Mouse (Mus musculus): ENCODE measurements around the gene Mtfmt. TPM values are rescaled to one million over a fixed set of nuclear protein-coding genes. Genes with fewer than 3 reads are reported as not detected.

The Mtfmt gene
- polyA plus RNA-seq, 2 experiments from 2014 or later, result 23.1 to 29.6 TPM

Other genes with a start within 250 kb of the Mtfmt start
- gene Parp16, start 240.4 kb upstream of the Mtfmt start, polyA plus RNA-seq (2017; shearing (Covaris generic)), result 1 to 10 TPM; 5.7 to 6.6 TPM
- not detected for gene Cilp, start 170.6 kb upstream of the Mtfmt start, polyA plus RNA-seq (2017; shearing (Covaris generic))
- 10 to 100 TPM; 35.1 to 35.3 TPM for gene Clpx, start 141.5 kb upstream of the Mtfmt start, polyA plus RNA-seq (2017; shearing (Covaris generic))
- gene Pdcd7, start 89.7 kb upstream of the Mtfmt start, polyA plus RNA-seq (2017; shearing (Covaris generic)), result 1 to 10 TPM; 4.1 to 5.0 TPM
- gene Ubap1l, start 74.7 kb upstream of the Mtfmt start, polyA plus RNA-seq (2017; shearing (Covaris generic)), result not detected
- gene Kbtbd13, start 44.1 kb upstream of the Mtfmt start, polyA plus RNA-seq (2017; shearing (Covaris generic)), result not detected
- gene Rasl12, start 37.3 kb upstream of the Mtfmt start, polyA plus RNA-seq (2017; shearing (Covaris generic)), result under 1 TPM in 1 of 2 experiments, not detected in 1; 0.19 TPM
- not detected for gene Slc51b, start 12.8 kb upstream of the Mtfmt start, polyA plus RNA-seq (2017; shearing (Covaris generic))
- 10 to 100 TPM; 73.7 to 88.9 TPM for gene Spg21, start 25.2 kb downstream of the Mtfmt start, polyA plus RNA-seq (2017; shearing (Covaris generic))
- gene Ankdd1a, start 84.4 kb downstream of the Mtfmt start, polyA plus RNA-seq (2017; shearing (Covaris generic)), result under 1 TPM in 1 of 2 experiments, not detected in 1; 0.37 TPM
- gene Plekho2, start 144.3 kb downstream of the Mtfmt start, polyA plus RNA-seq (2017; shearing (Covaris generic)), result 10 to 100 TPM; 48.8 to 64.6 TPM
- 1 to 10 TPM; 2.4 to 2.6 TPM for gene Pif1, start 151.4 kb downstream of the Mtfmt start, polyA plus RNA-seq (2017; shearing (Covaris generic))
- gene Rbpms2, start 193.9 kb downstream of the Mtfmt start, polyA plus RNA-seq (2017; shearing (Covaris generic)), result 1 to 10 TPM in 1 of 2 experiments, under 1 TPM in 1; 0.65 to 1.1 TPM
- gene Oaz2, start 232.2 kb downstream of the Mtfmt start, polyA plus RNA-seq (2017; shearing (Covaris generic)), result 10 to 100 TPM; 32.3 to 36.5 TPM